21 mouse cellular contexts compared by ENCODE assay signal in genomic region chr6:87206790-87207189, GRCm38 (mm10).
"Had no signal": no experiment of that assay in that cellular context is flagged by ENCODE, and none has a peak within 500 bp of the region (broad histone marks: within the 10 kb centered on the region; RNA-seq: fewer than 3 reads in every experiment).

No protein-coding gene starts in this region.

- H3K9ac ChIP-seq: heart, embryonic 13.5 days; heart, embryonic 15.5 days; hindbrain, embryonic 14.5 days; kidney, embryonic 15.5 days; limb, embryonic 13.5 days; limb, embryonic 15.5 days; liver, embryonic 12.5 days; liver, embryonic 14.5 days had no signal

- H3K4me3 ChIP-seq: heart, adult 2 months; heart, embryonic 13.5 days; heart, embryonic 15.5 days; kidney, embryonic 15.5 days; limb, embryonic 13.5 days; limb, embryonic 15.5 days; liver, embryonic 12.5 days had no signal

- H3K4me2 ChIP-seq: heart, embryonic 11.5 days; heart, embryonic 13.5 days; heart, embryonic 15.5 days; hindbrain, embryonic 14.5 days; kidney, embryonic 15.5 days; limb, embryonic 13.5 days; limb, embryonic 15.5 days; liver, embryonic 12.5 days had no signal

- DNase-seq: gastrocnemius, postnatal 10 days; gastrocnemius, postnatal 25 days; heart, postnatal 14 days; kidney, adult 11 months; kidney, adult 2 months; kidney, adult 9 months; kidney, postnatal 14 days; kidney, postnatal 36 days; layer of hippocampus, postnatal 36 days; lung, adult 18-20 months had no signal

- ATAC-seq: liver, embryonic 12.5 days had no signal

- H3K27me3 ChIP-seq: heart, embryonic 13.5 days; heart, embryonic 15.5 days; kidney, embryonic 15.5 days; limb, embryonic 13.5 days; limb, embryonic 15.5 days had no signal

- H3K9me3 ChIP-seq: heart, embryonic 15.5 days; kidney, embryonic 15.5 days; limb, embryonic 13.5 days; limb, embryonic 15.5 days; liver, embryonic 12.5 days had no signal

- H3K27ac ChIP-seq: heart, adult 2 months; heart, embryonic 13.5 days; heart, embryonic 15.5 days; kidney, embryonic 15.5 days; kidney, postnatal 0 days; limb, embryonic 13.5 days; limb, embryonic 15.5 days; liver, embryonic 12.5 days; liver, embryonic 14.5 days had no signal

- H3K36me3 ChIP-seq: heart, embryonic 15.5 days; liver, embryonic 12.5 days had no signal
